Mouse (Mus musculus): ENCODE results near the gene Naa60. TPM values are rescaled to one million over a fixed set of nuclear protein-coding genes. Genes with fewer than 3 reads are reported as not detected.
A peak's percentile ranks its signal among the peaks of the same experiment; 100 is the strongest.

The Naa60 gene
- total RNA-seq, 1 experiment from 2014 or later = 26.8 TPM

GRCm38 (mm10) chr16:3876346-3876745 lies 4.2 kb downstream of the Naa60 start:
- no peak for ATAC-seq (replicated peaks in 1 of 2; ENCODE audit: insufficient read depth in 1 of 2, low FRiP score in 2 of 2, low TSS enrichment in 1 of 2, low read depth in 1 of 2, poor library complexity in 2 of 2, severe bottlenecking in 2 of 2)

- ATAC-seq (replicated peaks in 1 of 2; ENCODE audit: insufficient read depth in 1 of 2, low FRiP score in 2 of 2, low TSS enrichment in 1 of 2, low read depth in 1 of 2, poor library complexity in 2 of 2, severe bottlenecking in 2 of 2) = peak; percentile 93 to 99
Observed at GRCm38 (mm10) chr16:3884201-3885064, 12.3 kb downstream of the Naa60 start, which contains the start of the genes Zfp597 and Gm20695. Gene Zfp597 (minus strand): TSS chr16:3884561. Gene Gm20695 (plus strand): TSS chr16:3884648.

- peak; percentile 30 to 35; a peak in 1 of 4 replicates for ATAC-seq (replicated peaks in 1 of 2; ENCODE audit: insufficient read depth in 1 of 2, low FRiP score in 2 of 2, low TSS enrichment in 1 of 2, low read depth in 1 of 2, poor library complexity in 2 of 2, severe bottlenecking in 2 of 2)
Observed at GRCm38 (mm10) chr16:3885065-3885670, 13.0 kb downstream of the Naa60 start.

- no peak for ATAC-seq (replicated peaks in 1 of 2; ENCODE audit: insufficient read depth in 1 of 2, low FRiP score in 2 of 2, low TSS enrichment in 1 of 2, low read depth in 1 of 2, poor library complexity in 2 of 2, severe bottlenecking in 2 of 2)
Observed at GRCm38 (mm10) chr16:3891621-3892295, 19.6 kb downstream of the Naa60 start.

- no peak for ATAC-seq (replicated peaks in 1 of 2; ENCODE audit: insufficient read depth in 1 of 2, low FRiP score in 2 of 2, low TSS enrichment in 1 of 2, low read depth in 1 of 2, poor library complexity in 2 of 2, severe bottlenecking in 2 of 2)
Observed at GRCm38 (mm10) chr16:3893739-3894138, 21.6 kb downstream of the Naa60 start.

- peak; percentile 86 to 95 for ATAC-seq (replicated peaks in 1 of 2; ENCODE audit: insufficient read depth in 1 of 2, low FRiP score in 2 of 2, low TSS enrichment in 1 of 2, low read depth in 1 of 2, poor library complexity in 2 of 2, severe bottlenecking in 2 of 2)
Observed at GRCm38 (mm10) chr16:3895173-3895792, 23.1 kb downstream of the Naa60 start.

GRCm38 (mm10) chr16:3896046-3896445 lies 23.9 kb downstream of the Naa60 start:
- ATAC-seq (replicated peaks in 1 of 2; ENCODE audit: insufficient read depth in 1 of 2, low FRiP score in 2 of 2, low TSS enrichment in 1 of 2, low read depth in 1 of 2, poor library complexity in 2 of 2, severe bottlenecking in 2 of 2) = no peak

GRCm38 (mm10) chr16:3896553-3896952 lies 24.4 kb downstream of the Naa60 start:
- ATAC-seq (replicated peaks in 1 of 2; ENCODE audit: insufficient read depth in 1 of 2, low FRiP score in 2 of 2, low TSS enrichment in 1 of 2, low read depth in 1 of 2, poor library complexity in 2 of 2, severe bottlenecking in 2 of 2) = no peak

- ATAC-seq (replicated peaks in 1 of 2; ENCODE audit: insufficient read depth in 1 of 2, low FRiP score in 2 of 2, low TSS enrichment in 1 of 2, low read depth in 1 of 2, poor library complexity in 2 of 2, severe bottlenecking in 2 of 2) = no peak
Observed at GRCm38 (mm10) chr16:3907471-3907870, 35.3 kb downstream of the Naa60 start.

GRCm38 (mm10) chr16:3908537-3909111 lies 36.4 kb downstream of the Naa60 start, which contains the start of the genes 1700037C18Rik and Cluap1:
Gene 1700037C18Rik (minus strand): TSS chr16:3908689.
Gene Cluap1 (plus strand): TSS chr16:3908801.
- peak; percentile 95 to 96 for ATAC-seq (replicated peaks in 1 of 2; ENCODE audit: insufficient read depth in 1 of 2, low FRiP score in 2 of 2, low TSS enrichment in 1 of 2, low read depth in 1 of 2, poor library complexity in 2 of 2, severe bottlenecking in 2 of 2)

GRCm38 (mm10) chr16:3909118-3909517 lies 36.9 kb downstream of the Naa60 start:
- no peak for ATAC-seq (replicated peaks in 1 of 2; ENCODE audit: insufficient read depth in 1 of 2, low FRiP score in 2 of 2, low TSS enrichment in 1 of 2, low read depth in 1 of 2, poor library complexity in 2 of 2, severe bottlenecking in 2 of 2)

- ATAC-seq (replicated peaks in 1 of 2; ENCODE audit: insufficient read depth in 1 of 2, low FRiP score in 2 of 2, low TSS enrichment in 1 of 2, low read depth in 1 of 2, poor library complexity in 2 of 2, severe bottlenecking in 2 of 2) = peak in 1 of 2 experiments; percentile 42; a peak in 1 of 4 replicates
Observed at GRCm38 (mm10) chr16:3920756-3921155, 48.6 kb downstream of the Naa60 start.

- no peak for ATAC-seq (replicated peaks in 1 of 2; ENCODE audit: insufficient read depth in 1 of 2, low FRiP score in 2 of 2, low TSS enrichment in 1 of 2, low read depth in 1 of 2, poor library complexity in 2 of 2, severe bottlenecking in 2 of 2)
Observed at GRCm38 (mm10) chr16:3923515-3923914, 51.3 kb downstream of the Naa60 start.

- no peak for ATAC-seq (replicated peaks in 1 of 2; ENCODE audit: insufficient read depth in 1 of 2, low FRiP score in 2 of 2, low TSS enrichment in 1 of 2, low read depth in 1 of 2, poor library complexity in 2 of 2, severe bottlenecking in 2 of 2)
Observed at GRCm38 (mm10) chr16:3923966-3924365, 51.8 kb downstream of the Naa60 start.

- no peak for ATAC-seq (replicated peaks in 1 of 2; ENCODE audit: insufficient read depth in 1 of 2, low FRiP score in 2 of 2, low TSS enrichment in 1 of 2, low read depth in 1 of 2, poor library complexity in 2 of 2, severe bottlenecking in 2 of 2)
Observed at GRCm38 (mm10) chr16:3928582-3928981, 56.4 kb downstream of the Naa60 start.

- ATAC-seq (replicated peaks in 1 of 2; ENCODE audit: insufficient read depth in 1 of 2, low FRiP score in 2 of 2, low TSS enrichment in 1 of 2, low read depth in 1 of 2, poor library complexity in 2 of 2, severe bottlenecking in 2 of 2) = peak; percentile 32 to 62; a peak in 2 of 4 replicates
Observed at GRCm38 (mm10) chr16:3929151-3929550, 57.0 kb downstream of the Naa60 start.

- ATAC-seq (replicated peaks in 1 of 2; ENCODE audit: insufficient read depth in 1 of 2, low FRiP score in 2 of 2, low TSS enrichment in 1 of 2, low read depth in 1 of 2, poor library complexity in 2 of 2, severe bottlenecking in 2 of 2) = no peak
Observed at GRCm38 (mm10) chr16:3933536-3933935, 61.4 kb downstream of the Naa60 start.
